Mouse (Mus musculus) induced T-regulatory cell, adult 2 months (primary cell): Measurements from ENCODE around the gene C3ar1.
A peak's percentile ranks its signal among the peaks of the same experiment; 100 is the strongest.

Experiments used
- DNase-seq: peaks from one replicate; pipeline ENCODE4 v3.0.0-alpha.2; 2012; ENCODE audit warnings: low read depth

C3ar1 gene

GRCm38 (mm10) chr6:122855955-122856354 is at the start of gene C3ar1:
Gene C3ar1, minus strand, starts transcription at chr6:122856161.
- DNase-seq: no peak

- peak; percentile 71 for DNase-seq
Observed at GRCm38 (mm10) chr6:122892442-122893049, 36.6 kb upstream of the C3ar1 start.

GRCm38 (mm10) chr6:122889599-122889998 is 33.6 kb upstream of the C3ar1 start:
- DNase-seq: no peak

- no peak for DNase-seq
Observed at GRCm38 (mm10) chr6:122883603-122884002, 27.6 kb upstream of the C3ar1 start.

GRCm38 (mm10) chr6:122881287-122881686 is 25.3 kb upstream of the C3ar1 start:
- DNase-seq: no peak

GRCm38 (mm10) chr6:122879781-122880505 is 24.0 kb upstream of the C3ar1 start:
- DNase-seq: no peak

- no peak for DNase-seq
Observed at GRCm38 (mm10) chr6:122879141-122879735, 23.3 kb upstream of the C3ar1 start.

GRCm38 (mm10) chr6:122874720-122875389 is 18.9 kb upstream of the C3ar1 start:
- DNase-seq: no peak

- DNase-seq: peak; percentile 98
Observed at GRCm38 (mm10) chr6:122873871-122874719, 18.1 kb upstream of the C3ar1 start, which contains the start of gene Necap1. Gene Necap1, plus strand, starts transcription at chr6:122874474.

GRCm38 (mm10) chr6:122872800-122873199 is 16.8 kb upstream of the C3ar1 start:
- peak; percentile 63 for DNase-seq

- no peak for DNase-seq
Observed at GRCm38 (mm10) chr6:122869846-122870245, 13.9 kb upstream of the C3ar1 start.

- DNase-seq: peak; percentile 43
Observed at GRCm38 (mm10) chr6:122867914-122868313, 12.0 kb upstream of the C3ar1 start.

- DNase-seq: no peak
Observed at GRCm38 (mm10) chr6:122862871-122863270, 6.9 kb upstream of the C3ar1 start.

GRCm38 (mm10) chr6:122862434-122862833 is 6.5 kb upstream of the C3ar1 start:
- no peak for DNase-seq

GRCm38 (mm10) chr6:122854552-122854951 is 1.4 kb downstream of the C3ar1 start:
- DNase-seq: peak; percentile 18

- no peak for DNase-seq
Observed at GRCm38 (mm10) chr6:122852696-122853095, 3.3 kb downstream of the C3ar1 start.

- DNase-seq: no peak
Observed at GRCm38 (mm10) chr6:122843759-122844158, 12.2 kb downstream of the C3ar1 start.

- DNase-seq: no peak
Observed at GRCm38 (mm10) chr6:122837539-122837938, 18.4 kb downstream of the C3ar1 start.

GRCm38 (mm10) chr6:122836974-122837373 is 19.0 kb downstream of the C3ar1 start:
- DNase-seq: no peak

- DNase-seq: peak; percentile 81
Observed at GRCm38 (mm10) chr6:122834365-122834764, 21.6 kb downstream of the C3ar1 start.

GRCm38 (mm10) chr6:122832880-122833279 is 23.1 kb downstream of the C3ar1 start:
- DNase-seq: no peak

GRCm38 (mm10) chr6:122828086-122828485 is 27.9 kb downstream of the C3ar1 start:
- DNase-seq: peak; percentile 61
